Mouse (Mus musculus) midbrain, postnatal 0 days (tissue): ENCODE data around the gene Olfr1413. TPM values are rescaled to one million over a fixed set of nuclear protein-coding genes. Genes with fewer than 3 reads are reported as not detected.

Experiments used
- ATAC-seq: fragments of 200-750 bp; cut with Nextera tagmentation; 2 replicates; pipeline ENCODE4 v1.8.0; 2017; ENCODE audit warnings: moderate number of reproducible peaks, mild to moderate bottlenecking, moderate TSS enrichment, moderate library complexity; ENCODE audit not compliant: low FRiP score
- DNase-seq: peaks from one replicate; pipeline ENCODE4 v3.0.0-alpha.2; 2015; ENCODE audit warnings: low spot score
- H3K27ac ChIP-seq: fragments of 300-500 bp; sonication (generic); 2 replicates; pipeline ENCODE4 v1.5.1; 2014; ENCODE audit warnings: low read depth, mild to moderate bottlenecking, low read length, mixed read lengths
- H3K27me3 ChIP-seq: fragments of 300-500 bp; sonication (generic); 2 replicates; pipeline ENCODE4 v1.6.1; 2014; ENCODE audit warnings: low read length, control low read depth, mixed read lengths; ENCODE audit not compliant: insufficient read depth
- H3K36me3 ChIP-seq: fragments of 300-500 bp; sonication (generic); 2 replicates; pipeline ENCODE4 v1.6.1; 2014; ENCODE audit warnings: low read length, control low read depth, mixed read lengths; ENCODE audit not compliant: insufficient read depth
- H3K4me1 ChIP-seq: fragments of 300-500 bp; sonication (generic); 2 replicates; pipeline ENCODE4 v1.6.1; 2014; ENCODE audit warnings: mild to moderate bottlenecking, control low read depth, antibody characterized with exemption, low read length, mixed read lengths; ENCODE audit not compliant: insufficient read depth
- H3K4me2 ChIP-seq: fragments of 300-500 bp; sonication (generic); 2 replicates; pipeline ENCODE4 v1.6.1; 2014; ENCODE audit warnings: low read depth, mild to moderate bottlenecking, low read length, mixed read lengths; ENCODE audit not compliant: poor library complexity, severe bottlenecking
- H3K4me3 ChIP-seq: fragments of 300-500 bp; sonication (generic); 2 replicates; pipeline ENCODE4 v1.5.1; 2014; ENCODE audit warnings: low read depth, mild to moderate bottlenecking, low read length, moderate library complexity
- H3K9ac ChIP-seq: fragments of 300-500 bp; sonication (generic); replicated peaks from 2 replicates; pipeline ENCODE4 v1.6.1; 2014; ENCODE audit warnings: mild to moderate bottlenecking, low read length, moderate library complexity, mixed read lengths; ENCODE audit not compliant: poor library complexity, severe bottlenecking
- H3K9me3 ChIP-seq: fragments of 300-500 bp; sonication (generic); 2 replicates; pipeline ENCODE4 v1.6.1; 2016; ENCODE audit warnings: low read length, control low read depth
- CTCF ChIP-seq: IDR thresholded peaks from 2 replicates; pipeline ENCODE4 v1.5.1; 2016; ENCODE audit warnings: antibody characterized with exemption, mild to moderate bottlenecking
- WGBS: fragments of 180-500 bp; shearing (Covaris S2); extraction: QIAGEN DNeasy Blood & Tissue Kit; methylation state at CpG from one replicate; pipeline ENCODE4 v1.1.7; 2014; 5-methylcytosine and 5-hydroxymethylcytosine counted together
- polyA plus RNA-seq: library from polyadenylated mRNA; unstranded; fragments of >200 nt; fragmentation: Nextera tagmentation; extraction: Ambion mirVana; gene quantifications from 2 replicates; pipeline ENCODE4 v1.2.1, GENCODE M21; 2015
- total RNA-seq: library from RNA; depleted of rRNA; stranded (reverse); fragments of >200 nt; gene quantifications from 2 replicates; pipeline ENCODE4 v1.2.3, GENCODE M21; 2014; rRNA removed

Olfr1413 gene
- total and polyA plus RNA-seq, 2 experiments from 2014 or later: not detected

DNA sequence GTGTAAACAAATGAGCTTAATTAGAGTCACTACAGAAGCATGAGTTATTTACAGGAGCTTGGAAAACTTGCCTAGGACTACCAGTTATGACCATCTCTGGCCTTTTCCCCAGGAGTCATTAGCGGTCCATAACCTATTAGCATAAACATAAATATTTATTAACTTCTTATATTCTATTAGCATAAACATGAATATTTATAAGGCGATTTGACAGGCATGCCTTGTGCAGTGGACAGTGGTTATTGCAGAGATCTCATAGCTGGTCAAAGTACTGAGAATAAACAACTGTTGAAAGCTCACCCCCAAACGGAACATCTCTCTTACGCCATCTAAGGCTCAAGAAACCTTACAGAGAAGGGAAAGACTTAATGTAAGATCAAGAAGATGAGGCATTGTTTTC lies 42.1 kb downstream of the Olfr1413 start:
- Histone ChIP-seq H3K9ac (no peak overlapping the region), H3K9me3 (no peaks in the 10 kb centered on the region), H3K36me3 (no peaks in the 10 kb centered on the region), H3K4me2 (no peak overlapping the region), H3K27me3 (no peaks in the 10 kb centered on the region), H3K4me1 (no peaks in the 10 kb centered on the region), H3K27ac (no peak overlapping the region), H3K4me3 (no peak overlapping the region)
- DNase-seq: no peak
- 30% methylated on average over 4 of the region's 4 CpGs for WGBS
- TF ChIP-seq CTCF: no peak
- ATAC-seq: no peak

DNA sequence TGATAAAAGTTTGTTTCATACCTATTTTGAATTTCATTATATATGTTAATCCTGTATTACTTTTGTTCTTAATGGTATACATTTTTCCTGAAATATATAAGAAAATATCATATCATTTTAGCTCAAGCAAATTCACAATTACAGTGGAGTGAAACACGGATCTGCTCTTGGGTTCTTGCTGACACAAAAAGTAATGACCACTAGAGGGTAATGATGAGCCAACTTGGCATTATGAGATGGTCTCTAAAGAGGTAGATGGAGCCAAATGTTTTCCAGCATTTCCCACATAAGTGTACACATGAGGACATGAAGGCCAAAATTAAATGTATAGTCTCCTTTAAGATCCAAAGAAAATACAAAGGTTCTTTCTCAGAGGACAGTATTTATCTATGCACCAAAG lies 43.4 kb downstream of the Olfr1413 start:
- Histone ChIP-seq H3K4me1 (no peaks in the 10 kb centered on the region), H3K27me3 (no peaks in the 10 kb centered on the region), H3K9me3 (no peaks in the 10 kb centered on the region), H3K36me3 (no peaks in the 10 kb centered on the region), H3K4me2 (no peak overlapping the region), H3K4me3 (no peak overlapping the region), H3K27ac (no peak overlapping the region), H3K9ac (no peak overlapping the region)
- DNase-seq (peak; percentile 71), ATAC-seq (no peak)
- peak; percentile 84 for TF ChIP-seq CTCF
- WGBS: 11% methylated on average over 1 of the region's 1 CpGs

DNA sequence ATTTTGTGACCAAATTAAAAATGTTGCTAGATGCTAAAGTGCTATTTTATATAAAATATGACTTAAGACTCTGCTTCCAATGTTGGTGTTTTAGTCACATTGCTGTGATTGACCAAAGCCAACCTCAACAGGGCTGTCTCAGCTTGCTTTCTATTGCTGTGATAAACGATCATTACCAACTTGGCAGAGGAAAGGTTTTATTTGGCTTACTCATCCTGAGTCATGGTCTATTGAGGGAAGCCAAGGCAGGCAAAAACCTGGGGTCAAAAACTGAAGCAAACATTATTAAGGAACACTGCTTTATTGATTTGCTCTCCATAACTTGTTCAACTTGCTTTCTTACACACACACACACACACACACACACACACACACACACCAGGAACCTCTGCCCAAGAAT lies 44.9 kb downstream of the Olfr1413 start:
- Histone ChIP-seq H3K4me1 (no peaks in the 10 kb centered on the region), H3K36me3 (no peaks in the 10 kb centered on the region), H3K4me2 (no peak overlapping the region), H3K27me3 (no peaks in the 10 kb centered on the region), H3K27ac (no peak overlapping the region), H3K4me3 (no peak overlapping the region), H3K9ac (no peak overlapping the region), H3K9me3 (no peaks in the 10 kb centered on the region)
- no peak for TF ChIP-seq CTCF
- DNase-seq (no peak), ATAC-seq (no peak)
- WGBS: 80% methylated on average over 1 of the region's 1 CpGs

DNA sequence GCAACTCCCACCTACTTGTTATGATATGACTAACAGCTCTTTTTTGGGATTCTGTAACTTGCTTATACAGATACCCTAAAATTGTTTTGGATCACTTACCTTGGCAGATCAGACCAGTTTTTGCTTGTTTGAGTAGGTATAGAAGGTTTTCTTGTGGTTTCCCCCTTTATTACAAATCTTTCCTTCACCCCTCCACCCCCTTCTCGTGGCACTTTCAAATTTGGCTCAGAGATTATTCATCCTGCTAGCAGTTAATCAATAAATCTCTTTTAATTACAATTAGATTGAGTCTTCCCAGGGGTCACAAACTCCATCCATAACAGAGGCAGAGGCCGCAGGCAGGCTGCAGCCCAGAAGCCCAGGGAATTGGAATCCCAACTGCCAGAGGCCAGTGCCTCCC lies 46.4 kb downstream of the Olfr1413 start, which contains the start of gene Olfr12:
Gene Olfr12 (plus strand): TSS at position 301 of the 400 bp plus-strand sequence.
- Histone ChIP-seq H3K4me1 (no peaks in the 10 kb centered on the region), H3K27me3 (no peaks in the 10 kb centered on the region), H3K4me2 (no peak within 1 kb of the TSS), H3K9ac (no peak within 1 kb of the TSS), H3K36me3 (no peaks in the 10 kb centered on the region), H3K4me3 (no peak within 1 kb of the TSS), H3K27ac (no peak within 1 kb of the TSS), H3K9me3 (no peaks in the 10 kb centered on the region)
- no peak for TF ChIP-seq CTCF
- DNase-seq (no peak), ATAC-seq (no peak)
- WGBS: 49% methylated on average over 2 of the region's 2 CpGs

DNA sequence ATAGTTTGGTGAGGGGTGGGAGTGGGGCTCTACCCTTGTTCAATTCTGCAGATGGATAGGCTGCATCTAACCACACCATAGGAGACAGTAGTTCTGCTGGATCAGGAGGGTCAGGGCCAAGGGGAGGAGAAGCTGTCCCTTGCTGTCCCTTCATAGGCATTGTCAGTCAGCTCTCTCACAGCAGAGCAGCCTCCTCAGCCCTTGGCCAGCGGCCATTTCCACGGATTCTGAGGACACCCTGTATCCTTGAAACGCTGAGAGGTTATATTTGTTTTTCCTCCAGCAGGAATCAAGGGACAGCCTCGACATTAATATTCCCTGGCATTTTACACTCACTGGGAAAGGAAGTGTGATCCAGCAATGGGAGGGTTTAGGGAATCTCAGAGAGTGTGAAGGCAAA lies 47.2 kb downstream of the Olfr1413 start:
- no peak overlapping the region for H3K27ac ChIP-seq
- no peaks in the 10 kb centered on the region for H3K4me1 ChIP-seq
- no peak for DNase-seq
- no peak overlapping the region for H3K4me3 ChIP-seq
- H3K9me3 ChIP-seq: no peaks in the 10 kb centered on the region
- WGBS: 69% methylated on average over 4 of the region's 4 CpGs
- ATAC-seq: no peak
- no peak for TF ChIP-seq CTCF
- no peaks in the 10 kb centered on the region for H3K27me3 ChIP-seq
- H3K4me2 ChIP-seq: no peak overlapping the region
- no peak overlapping the region for H3K9ac ChIP-seq
- no peaks in the 10 kb centered on the region for H3K36me3 ChIP-seq

Other genes with a start within 250 kb of the Olfr1413 start
- 168 and 219 TPM in 2 replicates for gene Ndufa10, start 97.5 kb upstream of the Olfr1413 start, total RNA-seq
- 329 and 363 TPM in 2 replicates for gene Ndufa10, start 97.5 kb upstream of the Olfr1413 start, polyA plus RNA-seq
- gene Olfr1416, start 86.2 kb upstream of the Olfr1413 start, total RNA-seq: not detected in 2 replicates
- not detected in 2 replicates for gene Olfr1416, start 86.2 kb upstream of the Olfr1413 start, polyA plus RNA-seq
- not detected in 2 replicates for gene Olfr1415, start 75.2 kb upstream of the Olfr1413 start, total RNA-seq
- not detected in 2 replicates for gene Olfr1415, start 75.2 kb upstream of the Olfr1413 start, polyA plus RNA-seq
- gene Olfr1414, start 52.7 kb upstream of the Olfr1413 start, total RNA-seq: not detected in 2 replicates
- gene Olfr1414, start 52.7 kb upstream of the Olfr1413 start, polyA plus RNA-seq: not detected in 2 replicates
- not detected in 2 replicates for gene Olfr1412, start 14.5 kb downstream of the Olfr1413 start, total RNA-seq
- not detected in 2 replicates for gene Olfr1412, start 14.5 kb downstream of the Olfr1413 start, polyA plus RNA-seq
- not detected in 2 replicates for gene Olfr1411, start 23.1 kb downstream of the Olfr1413 start, total RNA-seq
- not detected in 2 replicates for gene Olfr1411, start 23.1 kb downstream of the Olfr1413 start, polyA plus RNA-seq
- not detected in 2 replicates for gene Olfr1410, start 34.5 kb downstream of the Olfr1413 start, total RNA-seq
- not detected in 2 replicates for gene Olfr1410, start 34.5 kb downstream of the Olfr1413 start, polyA plus RNA-seq
- not detected in 2 replicates for gene Olfr12, start 46.5 kb downstream of the Olfr1413 start, total RNA-seq
- not detected in 2 replicates for gene Olfr12, start 46.5 kb downstream of the Olfr1413 start, polyA plus RNA-seq
- gene Cops9, start 70.7 kb downstream of the Olfr1413 start, total RNA-seq: 182 and 297 TPM in 2 replicates
- gene Cops9, start 70.7 kb downstream of the Olfr1413 start, polyA plus RNA-seq: 598 and 604 TPM in 2 replicates
- gene Otos, start 77.5 kb downstream of the Olfr1413 start, total RNA-seq: not detected in 2 replicates
- 0.69 and 0.96 TPM in 2 replicates for gene Otos, start 77.5 kb downstream of the Olfr1413 start, polyA plus RNA-seq